Comparison of ENCODE assay signal across 8 mouse cellular contexts in genomic region chr5:96160467-96161262, GRCm38 (mm10). TPM values are rescaled to one million over a fixed set of nuclear protein-coding genes. Genes with fewer than 3 reads are reported as not detected.
DNase-seq lines count a peak whose midpoint lies in the region; ATAC-seq and TF ChIP-seq lines count a peak whose summit lies in the region.

No protein-coding gene starts in this region.

- peak overlapping the region; percentile 72 for H3K27ac ChIP-seq in cerebellum, adult 2 months (ENCODE audit: insufficient read depth, low read length)
- peak overlapping the region; percentile 100 for H3K27ac ChIP-seq in intestine, postnatal 0 days (ENCODE audit: low read depth, low read length)
- H3K27ac ChIP-seq in midbrain, postnatal 0 days (ENCODE audit: low read depth, low read length), result peak overlapping the region; percentile 96
- peak overlapping the region; percentile 99 for H3K27ac ChIP-seq in stomach, embryonic 16.5 days (ENCODE audit: low read length)

- peak overlapping the region; percentile 99 for H3K9ac ChIP-seq in intestine, postnatal 0 days (ENCODE audit: low read depth, low read length)
- H3K9ac ChIP-seq in midbrain, postnatal 0 days (replicated peaks; ENCODE audit: low read length, poor library complexity, severe bottlenecking), result peak overlapping the region; percentile 99
- H3K9ac ChIP-seq in stomach, embryonic 16.5 days (ENCODE audit: low read length), result peak overlapping the region; percentile 98

- under 1% methylated on average over 47 of the region's 50 CpGs for WGBS in cerebellum, adult 2 months
- WGBS in intestine, postnatal 0 days, result under 1% methylated on average over 42 of the region's 50 CpGs
- WGBS in midbrain, postnatal 0 days, result under 1% methylated on average over 49 of the region's 50 CpGs
- under 1% methylated on average over 45 of the region's 50 CpGs for WGBS in stomach, embryonic 16.5 days

- H3K9me3 ChIP-seq in intestine, postnatal 0 days (ENCODE audit: control insufficient read depth), result no peaks in the 10 kb centered on the region
- H3K9me3 ChIP-seq in midbrain, postnatal 0 days (ENCODE audit: low read length), result no peaks in the 10 kb centered on the region
- 0 out of 2 replicates have a peak, but pooled peaks cover 3% of the 10 kb centered on the region for H3K9me3 ChIP-seq in stomach, embryonic 16.5 days (replicated peaks; ENCODE audit: control insufficient read depth, low read length)

- intact Hi-C loops in heart, postnatal 25 days (cut with DNase I), result loop anchor here (2.0 kb wide), 1 partner anchor 48 kb away; the partner anchor contains the start of gene Mrpl1

- TF ChIP-seq POLR2A in cerebellum, adult 2 months (IDR thresholded peaks at IDR 0.05; ENCODE audit: borderline replicate concordance, insufficient read depth, low read length), result peak; percentile 28; the same call in 1 of the 2 replicates

- H3K36me3 ChIP-seq in intestine, postnatal 0 days (ENCODE audit: control insufficient read depth, insufficient read depth), result no peaks in the 10 kb centered on the region
- H3K36me3 ChIP-seq in midbrain, postnatal 0 days (ENCODE audit: insufficient read depth, low read length), result no peaks in the 10 kb centered on the region
- no peaks in the 10 kb centered on the region for H3K36me3 ChIP-seq in stomach, embryonic 16.5 days (ENCODE audit: control insufficient read depth, insufficient read depth, low read length)

- no peaks in the 10 kb centered on the region for H3K27me3 ChIP-seq in cerebellum, adult 2 months (ENCODE audit: control insufficient read depth, insufficient read depth, low read length)
- no peaks in the 10 kb centered on the region for H3K27me3 ChIP-seq in intestine, postnatal 0 days (replicated peaks; ENCODE audit: control insufficient read depth, insufficient read depth, low read length)
- no peaks in the 10 kb centered on the region for H3K27me3 ChIP-seq in midbrain, postnatal 0 days (ENCODE audit: insufficient read depth, low read length)
- H3K27me3 ChIP-seq in stomach, embryonic 16.5 days (ENCODE audit: control insufficient read depth, insufficient read depth, low read length), result no peaks in the 10 kb centered on the region

- peak overlapping the region; percentile 87 for H3K4me2 ChIP-seq in intestine, postnatal 0 days (replicated peaks; ENCODE audit: low read depth)
- peak overlapping the region; percentile 77 for H3K4me2 ChIP-seq in midbrain, postnatal 0 days (ENCODE audit: low read depth, low read length, poor library complexity, severe bottlenecking)
- peak overlapping the region; percentile 89 for H3K4me2 ChIP-seq in stomach, embryonic 16.5 days (ENCODE audit: low read depth, low read length)

- TF ChIP-seq CTCF in cerebellum, adult 2 months (IDR thresholded peaks at IDR 0.05; ENCODE audit: borderline replicate concordance, insufficient read depth, low read depth, low read length), result no peak
- peak; percentile 48 for TF ChIP-seq CTCF in intestine, postnatal 0 days (IDR thresholded peaks at IDR 0.05; ENCODE audit: low read depth)
- peak; percentile 43 for TF ChIP-seq CTCF in midbrain, postnatal 0 days (IDR thresholded peaks at IDR 0.05)

- 0 out of 2 replicates have a peak, but pooled peaks have one; percentile 10 for ATAC-seq in intestine, postnatal 0 days
- ATAC-seq in midbrain, postnatal 0 days (ENCODE audit: low FRiP score), result peak; percentile 1; the same call in 1 of the 2 replicates
- ATAC-seq in stomach, embryonic 16.5 days (ENCODE audit: insufficient read depth, low FRiP score), result 0 out of 2 replicates have a peak, but pooled peaks have one; percentile 11

- H3K4me1 ChIP-seq in cerebellum, adult 2 months (ENCODE audit: control insufficient read depth, insufficient read depth, low read length), result no peaks in the 10 kb centered on the region; the same call in 1 of the 2 replicates
- H3K4me1 ChIP-seq in intestine, postnatal 0 days (replicated peaks; ENCODE audit: control insufficient read depth, insufficient read depth, low read length), result 0 out of 2 replicates have a peak, but pooled peaks cover 4% of the 10 kb centered on the region
- H3K4me1 ChIP-seq in midbrain, postnatal 0 days (ENCODE audit: insufficient read depth, low read length), result peaks cover 4% of the 10 kb centered on the region; the same call in 1 of the 2 replicates
- H3K4me1 ChIP-seq in stomach, embryonic 16.5 days (ENCODE audit: control insufficient read depth, insufficient read depth, low read length), result 0 out of 2 replicates have a peak, but pooled peaks cover 8% of the 10 kb centered on the region

- peak overlapping the region; percentile 99 for H3K4me3 ChIP-seq in cerebellum, adult 2 months (replicated peaks; ENCODE audit: insufficient read depth, low read depth, low read length)
- H3K4me3 ChIP-seq in intestine, postnatal 0 days (ENCODE audit: low read depth, low read length), result peak overlapping the region; percentile 99
- peak overlapping the region; percentile 98 for H3K4me3 ChIP-seq in midbrain, postnatal 0 days (ENCODE audit: low read depth, low read length)
- peak overlapping the region; percentile 96 for H3K4me3 ChIP-seq in stomach, embryonic 16.5 days (replicated peaks; ENCODE audit: low read length)

- DNase-seq in heart, adult 11 months, result peak; percentile 96
- DNase-seq in heart, postnatal 25 days (ENCODE audit: low spot score), result no peak
- peak; percentile 33 to 57 for DNase-seq in cerebellum, adult 2 months
- DNase-seq in frontal cortex, postnatal 36 days (ENCODE audit: low spot score in 2 of 2), result peak; percentile 26 to 36
- peak; percentile 17 for DNase-seq in liver
- peak; percentile 27 for DNase-seq in midbrain, postnatal 0 days (ENCODE audit: low spot score)

RNA-seq across cellular contexts. Expression of gene Cnot6l, which starts 3.3 kb away (rescaled TPM):
- total RNA-seq in heart, postnatal 25 days (2021), result 10 to 100 TPM; 59.6 to 75.5 TPM
- 14.9 and 15.2 TPM in 2 replicates for polyA plus RNA-seq in cerebellum, adult 2 months (2012; rRNA removed)
- polyA plus RNA-seq in intestine, postnatal 0 days (2015; fragmentation: Nextera tagmentation; extraction: Ambion mirVana), result 17.0 and 18.3 TPM in 2 replicates
- 18.2 and 33.2 TPM in 2 replicates for total RNA-seq in midbrain, postnatal 0 days (2014; rRNA removed)
- 17.4 and 19.2 TPM in 2 replicates for polyA plus RNA-seq in midbrain, postnatal 0 days (2015; fragmentation: Nextera tagmentation; extraction: Ambion mirVana)
- 13.9 and 16.1 TPM in 2 replicates for polyA plus RNA-seq in stomach, embryonic 16.5 days (2015; fragmentation: Nextera tagmentation; extraction: Ambion mirVana)

RNA-seq across cellular contexts. Expression of gene Mrpl1, which starts 48.6 kb away (rescaled TPM):
- 10 to 100 TPM; 29.4 to 32.1 TPM for total RNA-seq in heart, postnatal 25 days (2021)
- 12.8 and 13.2 TPM in 2 replicates for polyA plus RNA-seq in cerebellum, adult 2 months (2012; rRNA removed)
- polyA plus RNA-seq in intestine, postnatal 0 days (2015; fragmentation: Nextera tagmentation; extraction: Ambion mirVana), result 16.4 and 17.3 TPM in 2 replicates
- 14.6 and 21.9 TPM in 2 replicates for total RNA-seq in midbrain, postnatal 0 days (2014; rRNA removed)
- polyA plus RNA-seq in midbrain, postnatal 0 days (2015; fragmentation: Nextera tagmentation; extraction: Ambion mirVana), result 11.4 and 11.5 TPM in 2 replicates
- polyA plus RNA-seq in stomach, embryonic 16.5 days (2015; fragmentation: Nextera tagmentation; extraction: Ambion mirVana), result 19.2 and 23.2 TPM in 2 replicates
